Comparison of ENCODE assay signal across 9 mouse cellular contexts in genomic region chr15:82255944-82256383, GRCm38 (mm10). TPM values are rescaled to one million over a fixed set of nuclear protein-coding genes. Genes with fewer than 3 reads are reported as not detected.
DNase-seq lines count a peak whose midpoint lies in the region; ATAC-seq and TF ChIP-seq lines count a peak whose summit lies in the region.
"Had no signal": no experiment of that assay in that cellular context is flagged by ENCODE, and none has a peak within 500 bp of the region (broad histone marks: within the 10 kb centered on the region; RNA-seq: fewer than 3 reads in every experiment).

No protein-coding gene starts in this region.

- 12% methylated on average over 10 of the region's 10 CpGs for WGBS in cerebellum, adult 2 months
- WGBS in embryonic facial prominence, embryonic 11.5 days: 22% methylated on average over 10 of the region's 10 CpGs
- WGBS in midbrain, embryonic 15.5 days: 1% methylated on average over 10 of the region's 10 CpGs
- 31% methylated on average over 10 of the region's 10 CpGs for WGBS in liver, embryonic 12.5 days (ENCODE audit: insufficient replicate concordance)

- H3K36me3 ChIP-seq in embryonic facial prominence, embryonic 11.5 days (replicated peaks; ENCODE audit: control insufficient read depth, insufficient read depth, low read depth, low read length): no peaks in the 10 kb centered on the region
- H3K36me3 ChIP-seq in midbrain, embryonic 15.5 days (replicated peaks): no peaks in the 10 kb centered on the region
- H3K36me3 ChIP-seq in liver, embryonic 12.5 days: no peaks in the 10 kb centered on the region

- ATAC-seq in embryonic facial prominence, embryonic 11.5 days (replicated peaks; ENCODE audit: insufficient number of reproducible peaks, low FRiP score, low TSS enrichment, low read depth): peak; percentile 68
- peak; percentile 94 for ATAC-seq in midbrain, embryonic 15.5 days (replicated peaks)
- ATAC-seq in liver, embryonic 12.5 days: no peak

- no peak; the same call in 1 of the 2 replicates for TF ChIP-seq CTCF in cerebellum, adult 2 months (IDR thresholded peaks at IDR 0.05; ENCODE audit: borderline replicate concordance, insufficient read depth, low read depth, low read length)

- peak overlapping the region; percentile 13; the same call in 1 of the 2 replicates for H3K4me2 ChIP-seq in embryonic facial prominence, embryonic 11.5 days (ENCODE audit: low read depth, low read length)
- peak overlapping the region; percentile 63 for H3K4me2 ChIP-seq in midbrain, embryonic 15.5 days
- H3K4me2 ChIP-seq in liver, embryonic 12.5 days: no peak overlapping the region

- peak overlapping the region; percentile 38; the same call in 1 of the 2 replicates for H3K27ac ChIP-seq in cerebellum, adult 2 months (ENCODE audit: insufficient read depth, low read length)
- H3K27ac ChIP-seq in embryonic facial prominence, embryonic 11.5 days (replicated peaks; ENCODE audit: low read depth, low read length): no peak overlapping the region
- H3K27ac ChIP-seq in midbrain, embryonic 15.5 days: peak overlapping the region; percentile 89
- no peak overlapping the region for H3K27ac ChIP-seq in liver, embryonic 12.5 days

- no peaks in the 10 kb centered on the region for H3K27me3 ChIP-seq in cerebellum, adult 2 months (ENCODE audit: control insufficient read depth, insufficient read depth, low read length)
- no peaks in the 10 kb centered on the region for H3K27me3 ChIP-seq in embryonic facial prominence, embryonic 11.5 days (ENCODE audit: control insufficient read depth, insufficient read depth, low read length)
- no peaks in the 10 kb centered on the region for H3K27me3 ChIP-seq in midbrain, embryonic 15.5 days (replicated peaks)
- H3K27me3 ChIP-seq in liver, embryonic 12.5 days (replicated peaks): peaks cover 50% of the 10 kb centered on the region

- 0 out of 2 replicates have a peak, but pooled peaks cover 11% of the 10 kb centered on the region for H3K4me1 ChIP-seq in cerebellum, adult 2 months (ENCODE audit: control insufficient read depth, insufficient read depth, low read length)
- H3K4me1 ChIP-seq in embryonic facial prominence, embryonic 11.5 days (ENCODE audit: control insufficient read depth, insufficient read depth, low read length): peaks cover 4% of the 10 kb centered on the region; the same call in 1 of the 2 replicates
- peaks cover 31% of the 10 kb centered on the region for H3K4me1 ChIP-seq in midbrain, embryonic 15.5 days
- H3K4me1 ChIP-seq in liver, embryonic 12.5 days: no peaks in the 10 kb centered on the region

- no peak for TF ChIP-seq POLR2A in cerebellum, adult 2 months (IDR thresholded peaks at IDR 0.05; ENCODE audit: borderline replicate concordance, insufficient read depth, low read length)

- no peaks in the 10 kb centered on the region for H3K9me3 ChIP-seq in embryonic facial prominence, embryonic 11.5 days (replicated peaks; ENCODE audit: control insufficient read depth, low read length)
- no peaks in the 10 kb centered on the region for H3K9me3 ChIP-seq in midbrain, embryonic 15.5 days
- no peaks in the 10 kb centered on the region for H3K9me3 ChIP-seq in liver, embryonic 12.5 days (replicated peaks)

- peak overlapping the region; percentile 58 for H3K4me3 ChIP-seq in cerebellum, adult 2 months (replicated peaks; ENCODE audit: insufficient read depth, low read depth, low read length)
- no peak overlapping the region; the same call in 1 of the 2 replicates for H3K4me3 ChIP-seq in embryonic facial prominence, embryonic 11.5 days (ENCODE audit: low read depth, low read length)
- H3K4me3 ChIP-seq in midbrain, embryonic 15.5 days: peak overlapping the region; percentile 53
- no peak overlapping the region for H3K4me3 ChIP-seq in liver, embryonic 12.5 days

- H3K9ac ChIP-seq in embryonic facial prominence, embryonic 11.5 days (replicated peaks; ENCODE audit: low read length): no peak overlapping the region; the same call in 1 of the 2 replicates
- peak overlapping the region; percentile 66 for H3K9ac ChIP-seq in midbrain, embryonic 15.5 days
- no peak overlapping the region for H3K9ac ChIP-seq in liver, embryonic 12.5 days

- DNase-seq in cerebellum, adult 2 months: peak; percentile 77 to 85
- DNase-seq in embryonic facial prominence, embryonic 11.5 days (ENCODE audit: low spot score): peak; percentile 45
- DNase-seq in layer of hippocampus, adult 18-20 months (ENCODE audit: low spot score in 2 of 2): peak; percentile 88 to 95
- DNase-seq in adipocyte (ENCODE audit: low spot score): no peak
- no peak for DNase-seq in adrenal gland, postnatal 25 days
- DNase-seq in spleen, postnatal 14 days (ENCODE audit: low spot score in 2 of 2): no peak

RNA-seq across cellular contexts. Expression of gene 1500009C09Rik, which starts 3.8 kb away (rescaled TPM):
- polyA plus RNA-seq in cerebellum, adult 2 months (2012; rRNA removed): 195 and 218 TPM in 2 replicates
- 0.35 and 0.45 TPM in 2 replicates for polyA plus RNA-seq in embryonic facial prominence, embryonic 11.5 days (2014; fragmentation: Nextera tagmentation; extraction: Ambion mirVana)
- total RNA-seq in layer of hippocampus, adult 18-20 months (2021): 100 to 1,000 TPM; 100 to 113 TPM
- 22.6 and 24.0 TPM in 2 replicates for polyA plus RNA-seq in midbrain, embryonic 15.5 days (2015; fragmentation: Nextera tagmentation; extraction: Ambion mirVana)
- polyA plus RNA-seq in liver, embryonic 12.5 days (2016; fragmentation: Nextera tagmentation; extraction: Ambion mirVana): not detected in 2 replicates
- total RNA-seq in adrenal gland, postnatal 25 days (2021): 0.62 TPM in 1 of 2 replicates, not detected in the other
- polyA plus RNA-seq: lung, embryonic 16.5 days had no signal

RNA-seq across cellular contexts. Expression of gene Cenpm, which starts 11.4 kb away (rescaled TPM):
- 3.2 and 3.6 TPM in 2 replicates for polyA plus RNA-seq in cerebellum, adult 2 months (2012; rRNA removed)
- polyA plus RNA-seq in embryonic facial prominence, embryonic 11.5 days (2014; fragmentation: Nextera tagmentation; extraction: Ambion mirVana): 86.4 and 92.5 TPM in 2 replicates
- total RNA-seq in layer of hippocampus, adult 18-20 months (2021): 1 to 10 TPM; 2.5 to 3.1 TPM
- 10.7 and 13.6 TPM in 2 replicates for polyA plus RNA-seq in midbrain, embryonic 15.5 days (2015; fragmentation: Nextera tagmentation; extraction: Ambion mirVana)
- polyA plus RNA-seq in liver, embryonic 12.5 days (2016; fragmentation: Nextera tagmentation; extraction: Ambion mirVana): 48.3 and 51.2 TPM in 2 replicates
- total RNA-seq in adrenal gland, postnatal 25 days (2021): 5.9 and 7.5 TPM in 2 replicates

RNA-seq across cellular contexts. Expression of gene Sept3, which starts 18.7 kb away (rescaled TPM):
- polyA plus RNA-seq in cerebellum, adult 2 months (2012; rRNA removed): 306 and 367 TPM in 2 replicates
- polyA plus RNA-seq in embryonic facial prominence, embryonic 11.5 days (2014; fragmentation: Nextera tagmentation; extraction: Ambion mirVana): 66.3 and 66.7 TPM in 2 replicates
- 100 to 1,000 TPM; 609 to 650 TPM for total RNA-seq in layer of hippocampus, adult 18-20 months (2021)
- 454 and 479 TPM in 2 replicates for polyA plus RNA-seq in midbrain, embryonic 15.5 days (2015; fragmentation: Nextera tagmentation; extraction: Ambion mirVana)
- polyA plus RNA-seq in liver, embryonic 12.5 days (2016; fragmentation: Nextera tagmentation; extraction: Ambion mirVana): 0.81 and 1.4 TPM in 2 replicates
- 3.0 and 4.3 TPM in 2 replicates for total RNA-seq in adrenal gland, postnatal 25 days (2021)

RNA-seq across cellular contexts. Expression of gene Tnfrsf13c, which starts 31.8 kb away (rescaled TPM):
- 0.89 and 0.93 TPM in 2 replicates for polyA plus RNA-seq in cerebellum, adult 2 months (2012; rRNA removed)
- 0.42 TPM in 1 of 2 replicates, not detected in the other for polyA plus RNA-seq in embryonic facial prominence, embryonic 11.5 days (2014; fragmentation: Nextera tagmentation; extraction: Ambion mirVana)
- total RNA-seq in layer of hippocampus, adult 18-20 months (2021): under 1 TPM; 0.47 to 0.76 TPM
- 0.08 and 0.26 TPM in 2 replicates for polyA plus RNA-seq in midbrain, embryonic 15.5 days (2015; fragmentation: Nextera tagmentation; extraction: Ambion mirVana)
- 0.30 TPM in 2 replicates for polyA plus RNA-seq in liver, embryonic 12.5 days (2016; fragmentation: Nextera tagmentation; extraction: Ambion mirVana)
- 0.21 TPM in 1 of 2 replicates, not detected in the other for total RNA-seq in adrenal gland, postnatal 25 days (2021)
- polyA plus RNA-seq: lung, embryonic 16.5 days had no signal

RNA-seq across cellular contexts. Expression of gene Wbp2nl, which starts 42.8 kb away (rescaled TPM):
- not detected in 2 replicates for polyA plus RNA-seq in cerebellum, adult 2 months (2012; rRNA removed)
- polyA plus RNA-seq in embryonic facial prominence, embryonic 11.5 days (2014; fragmentation: Nextera tagmentation; extraction: Ambion mirVana): 0.34 TPM in 1 of 2 replicates, not detected in the other
- not detected for total RNA-seq in layer of hippocampus, adult 18-20 months (2021)
- not detected in 2 replicates for polyA plus RNA-seq in midbrain, embryonic 15.5 days (2015; fragmentation: Nextera tagmentation; extraction: Ambion mirVana)
- polyA plus RNA-seq in liver, embryonic 12.5 days (2016; fragmentation: Nextera tagmentation; extraction: Ambion mirVana): 0.22 and 0.31 TPM in 2 replicates
- total RNA-seq in adrenal gland, postnatal 25 days (2021): not detected in 2 replicates

Comparison
In these comparisons a context has a peak if more than half of its experiments do, and no peak if none do; other contexts are left out.
1. DNase-seq: peak in cerebellum, adult 2 months (2 of 2), embryonic facial prominence, embryonic 11.5 days (single experiment) and layer of hippocampus, adult 18-20 months (2 of 2); none in adipocyte (single experiment), adrenal gland, postnatal 25 days (single experiment) and spleen, postnatal 14 days (0 of 2).
2. H3K27ac ChIP-seq: peak in cerebellum, adult 2 months (single experiment) and midbrain, embryonic 15.5 days (single experiment); none in embryonic facial prominence, embryonic 11.5 days (single experiment) and liver, embryonic 12.5 days (single experiment).
3. H3K4me3 ChIP-seq: peak in cerebellum, adult 2 months (single experiment) and midbrain, embryonic 15.5 days (single experiment); none in embryonic facial prominence, embryonic 11.5 days (single experiment) and liver, embryonic 12.5 days (single experiment).
4. RNA of gene 1500009C09Rik, which starts 3.8 kb away (polyA plus RNA-seq): 195 to 218 TPM in cerebellum, adult 2 months and 22.6 to 24.0 TPM in midbrain, embryonic 15.5 days; 0.35 to 0.45 TPM in embryonic facial prominence, embryonic 11.5 days and not detected in liver, embryonic 12.5 days; every median in the first group is over 10 times any median in the second.
5. RNA of gene Sept3, which starts 18.7 kb away (polyA plus RNA-seq): 454 to 479 TPM in midbrain, embryonic 15.5 days, 306 to 367 TPM in cerebellum, adult 2 months and 66.3 to 66.7 TPM in embryonic facial prominence, embryonic 11.5 days; 0.81 to 1.4 TPM in liver, embryonic 12.5 days; every median in the first group is over 10 times any median in the second.